Mouse (Mus musculus) forebrain, embryonic 14.5 days (tissue): Measurements from ENCODE around the gene Zfp143. TPM values are rescaled to one million over a fixed set of nuclear protein-coding genes. Genes with fewer than 3 reads are reported as not detected.

ENCODE experiments used
- ATAC-seq: fragments of 200-750 bp; cut with Nextera tagmentation; 2 replicates; pipeline ENCODE4 v1.8.0; 2017; ENCODE audit warnings: mild to moderate bottlenecking, moderate library complexity
- DNase-seq: peaks from one replicate; pipeline ENCODE4 v3.0.0-alpha.2; 2015; ENCODE audit warnings: low spot score
- H3K27ac ChIP-seq: fragments of 300-500 bp; sonication (generic); 2 replicates; pipeline ENCODE4 v1.5.1; 2014; ENCODE audit warnings: low read depth, mild to moderate bottlenecking, control low read depth, low read length, moderate library complexity
- H3K27me3 ChIP-seq: fragments of 300-500 bp; sonication (generic); replicated peaks from 2 replicates; pipeline ENCODE4 v1.6.1; 2014; ENCODE audit warnings: low read length, control low read depth, mixed read lengths; ENCODE audit not compliant: control insufficient read depth, insufficient read depth
- H3K36me3 ChIP-seq: fragments of 300-500 bp; sonication (generic); 2 replicates; pipeline ENCODE4 v1.6.1; 2014; ENCODE audit warnings: low read length, control low read depth; ENCODE audit not compliant: control insufficient read depth, insufficient read depth
- H3K4me1 ChIP-seq: fragments of 300-500 bp; sonication (generic); 2 replicates; pipeline ENCODE4 v1.6.1; 2014; ENCODE audit warnings: antibody characterized with exemption, low read length, control low read depth; ENCODE audit not compliant: control insufficient read depth, insufficient read depth
- H3K4me2 ChIP-seq: fragments of 300-500 bp; sonication (generic); 2 replicates; pipeline ENCODE4 v1.6.1; 2014; ENCODE audit warnings: mild to moderate bottlenecking, control low read depth, low read length
- H3K4me3 ChIP-seq: fragments of 300-500 bp; sonication (generic); 2 replicates; pipeline ENCODE4 v1.5.1; 2014; ENCODE audit warnings: low read depth, low read length, control low read depth
- H3K9ac ChIP-seq: fragments of 300-500 bp; sonication (generic); 2 replicates; pipeline ENCODE4 v1.6.1; 2014; ENCODE audit warnings: mild to moderate bottlenecking, low read length, control low read depth, moderate library complexity
- H3K9me3 ChIP-seq: fragments of 300-500 bp; sonication (generic); replicated peaks from 2 replicates; pipeline ENCODE4 v1.6.1; 2016; ENCODE audit warnings: low read length, control low read depth, mixed read lengths; ENCODE audit not compliant: control insufficient read depth
- WGBS: fragments of 180-500 bp; shearing (Covaris S2); extraction: QIAGEN DNeasy Blood & Tissue Kit; methylation state at CpG from one replicate; pipeline ENCODE4 v1.1.7; 2014; 5-methylcytosine and 5-hydroxymethylcytosine counted together
- polyA plus RNA-seq: library from polyadenylated mRNA; unstranded; fragments of >200 nt; fragmentation: Nextera tagmentation; extraction: Ambion mirVana; gene quantifications from 2 replicates; pipeline ENCODE4 v1.2.1, GENCODE M21; 2014

The Zfp143 gene
- polyA plus RNA-seq, 1 experiment from 2014 or later = 27.3 TPM

DNA sequence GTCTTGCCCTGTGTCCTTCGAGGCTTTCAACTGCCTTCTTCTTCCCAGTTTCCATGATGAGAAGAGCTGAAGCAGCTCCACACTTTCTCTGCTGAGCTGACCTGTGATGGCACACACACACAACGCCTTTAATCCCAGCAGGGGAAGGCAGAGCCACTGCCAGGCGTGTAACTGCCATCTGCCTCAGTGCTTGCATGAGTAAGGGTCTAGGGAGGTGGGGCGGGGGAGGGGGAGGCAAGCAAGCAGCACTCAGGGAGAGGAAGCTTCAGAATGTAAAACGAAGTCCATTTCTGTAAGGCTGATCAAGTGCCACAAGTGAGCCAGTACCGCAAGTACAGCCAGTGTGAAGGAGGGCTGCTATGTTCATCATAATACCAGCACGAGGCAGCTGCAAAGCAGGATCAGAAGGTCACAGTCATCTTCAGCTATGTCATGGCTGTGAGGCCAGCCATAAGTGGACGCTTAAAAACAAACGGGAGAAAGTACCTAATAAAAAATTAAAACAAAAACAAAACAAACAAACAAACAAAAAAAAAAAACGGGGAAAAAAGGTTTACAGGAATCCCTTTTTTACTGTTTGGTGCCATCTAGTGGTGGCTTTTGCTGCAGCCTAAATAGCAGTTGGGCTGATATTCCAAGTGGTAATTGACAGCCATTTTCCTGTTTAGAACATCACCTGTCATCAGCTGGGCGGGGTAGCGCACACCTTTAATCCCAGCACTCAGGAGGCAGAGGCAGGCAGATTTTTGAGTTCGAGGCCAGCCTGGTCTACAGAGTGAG, 22.6 kb downstream of the Zfp143 start:
- H3K9me3 ChIP-seq = no peaks in the 10 kb centered on the region
- H3K9ac ChIP-seq = no peak overlapping the region
- H3K4me2 ChIP-seq = no peak overlapping the region
- no peak overlapping the region for H3K4me3 ChIP-seq
- peaks cover 89% of the 10 kb centered on the region for H3K36me3 ChIP-seq
- H3K27ac ChIP-seq = peak overlapping the region; percentile 69
- WGBS = 71% methylated on average over 13 of the region's 13 CpGs
- peak; percentile 90 for DNase-seq
- peak; percentile 77 for ATAC-seq
- no peaks in the 10 kb centered on the region for H3K4me1 ChIP-seq
- H3K27me3 ChIP-seq = no peaks in the 10 kb centered on the region

DNA sequence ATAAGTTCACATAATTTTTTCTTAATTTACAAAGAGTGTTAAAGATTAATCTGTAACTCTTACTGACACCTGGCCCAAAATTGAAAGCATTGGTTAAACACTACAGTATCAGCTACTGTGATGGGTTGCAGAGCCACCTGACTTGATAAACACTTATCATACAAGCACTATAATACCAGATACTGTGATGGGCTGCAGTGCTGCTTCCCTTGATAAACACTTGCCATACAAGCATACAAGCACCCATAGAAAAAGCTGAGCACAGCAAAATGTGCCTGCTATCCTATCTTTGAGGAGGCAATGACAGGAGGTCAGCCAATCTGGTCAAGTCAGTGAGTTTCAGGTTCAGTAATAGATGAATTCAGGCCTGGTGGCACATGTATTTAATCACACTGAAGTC, 24.2 kb downstream of the Zfp143 start:
- no peak overlapping the region for H3K27ac ChIP-seq
- no peak overlapping the region for H3K4me3 ChIP-seq
- no peak overlapping the region for H3K4me2 ChIP-seq
- peaks cover 89% of the 10 kb centered on the region for H3K36me3 ChIP-seq
- no peaks in the 10 kb centered on the region for H3K27me3 ChIP-seq
- no peak overlapping the region for H3K9ac ChIP-seq
- ATAC-seq (no peak), DNase-seq (no peak)
- H3K4me1 ChIP-seq = no peaks in the 10 kb centered on the region
- no peaks in the 10 kb centered on the region for H3K9me3 ChIP-seq

DNA sequence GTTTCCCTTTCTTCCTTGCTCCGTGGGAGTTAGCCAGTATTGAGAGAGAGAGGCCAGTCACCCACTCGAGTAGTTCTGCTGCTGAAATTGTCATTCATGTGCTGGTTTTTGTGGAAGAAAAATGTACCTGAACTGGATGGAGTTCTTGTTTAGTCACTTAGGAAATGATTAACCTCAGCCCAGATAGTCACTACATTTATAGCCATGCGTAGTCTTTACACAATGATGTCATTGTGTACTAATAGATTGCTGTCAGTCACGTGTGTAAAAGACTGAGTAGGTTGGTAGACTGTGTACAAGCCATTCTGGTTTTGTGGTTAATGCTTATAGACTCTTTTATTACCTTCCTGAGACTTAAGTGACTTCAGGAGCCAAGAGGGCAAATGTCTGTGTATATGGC, 26.9 kb downstream of the Zfp143 start:
- no peak overlapping the region for H3K9ac ChIP-seq
- no peak overlapping the region for H3K4me2 ChIP-seq
- 75% methylated on average over 4 of the region's 4 CpGs for WGBS
- no peaks in the 10 kb centered on the region for H3K9me3 ChIP-seq
- peaks cover 89% of the 10 kb centered on the region for H3K36me3 ChIP-seq
- no peaks in the 10 kb centered on the region for H3K4me1 ChIP-seq
- H3K27me3 ChIP-seq = no peaks in the 10 kb centered on the region
- H3K27ac ChIP-seq = no peak overlapping the region
- DNase-seq = no peak
- ATAC-seq = no peak
- H3K4me3 ChIP-seq = no peak overlapping the region

DNA sequence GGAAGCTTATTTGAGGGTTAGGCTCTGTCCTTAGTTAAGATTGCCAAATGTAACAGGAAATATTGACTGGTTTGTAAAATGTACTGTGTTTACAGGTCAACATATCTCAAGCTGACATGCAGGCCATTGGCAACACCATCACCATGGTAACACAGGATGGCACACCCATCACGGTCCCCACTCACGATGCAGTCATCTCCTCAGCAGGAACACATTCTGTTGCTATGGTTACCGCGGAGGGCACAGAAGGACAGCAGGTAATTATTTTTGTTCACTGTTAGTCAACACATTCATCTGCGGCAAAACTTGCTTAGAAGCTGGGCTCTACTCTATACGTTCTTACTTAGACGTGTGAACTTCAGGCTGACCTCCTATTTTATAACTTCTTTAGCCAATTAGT, 30.7 kb downstream of the Zfp143 start:
- Histone ChIP-seq H3K4me2 (no peak overlapping the region), H3K4me1 (no peaks in the 10 kb centered on the region), H3K27me3 (no peaks in the 10 kb centered on the region), H3K27ac (no peak overlapping the region), H3K36me3 (peaks cover 92% of the 10 kb centered on the region), H3K9me3 (no peaks in the 10 kb centered on the region), H3K4me3 (no peak overlapping the region), H3K9ac (no peak overlapping the region)
- 40% methylated on average over 7 of the region's 7 CpGs for WGBS
- DNase-seq (peak; percentile 53), ATAC-seq (peak; percentile 46; the same call in 1 of the 2 replicates)

DNA sequence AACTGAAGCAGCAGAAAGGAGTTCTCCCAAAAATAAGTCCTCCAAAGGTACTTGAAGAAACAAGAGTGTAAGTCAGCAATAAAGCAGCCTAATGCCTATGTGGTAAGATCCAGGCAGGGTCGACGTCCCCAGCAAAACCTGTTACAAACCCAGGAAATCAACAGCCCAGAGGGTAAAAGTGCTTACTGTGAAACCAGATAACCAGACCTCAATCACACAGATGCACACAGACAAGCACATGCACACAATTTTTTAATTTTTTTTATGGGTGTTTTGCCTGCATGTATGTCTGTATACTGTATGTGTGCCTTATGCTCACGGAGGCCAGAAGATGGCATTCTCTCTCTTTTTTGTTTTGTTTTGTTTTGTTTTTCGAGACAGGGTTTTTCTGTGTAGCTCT, 35.3 kb downstream of the Zfp143 start:
- 91% methylated on average over 4 of the region's 4 CpGs for WGBS
- H3K36me3 ChIP-seq = peaks cover 54% of the 10 kb centered on the region
- H3K4me2 ChIP-seq = no peak overlapping the region
- H3K27me3 ChIP-seq = no peaks in the 10 kb centered on the region
- no peaks in the 10 kb centered on the region for H3K4me1 ChIP-seq
- no peak overlapping the region for H3K27ac ChIP-seq
- H3K9me3 ChIP-seq = no peaks in the 10 kb centered on the region
- ATAC-seq (no peak), DNase-seq (no peak)
- no peak overlapping the region for H3K4me3 ChIP-seq
- H3K9ac ChIP-seq = no peak overlapping the region

DNA sequence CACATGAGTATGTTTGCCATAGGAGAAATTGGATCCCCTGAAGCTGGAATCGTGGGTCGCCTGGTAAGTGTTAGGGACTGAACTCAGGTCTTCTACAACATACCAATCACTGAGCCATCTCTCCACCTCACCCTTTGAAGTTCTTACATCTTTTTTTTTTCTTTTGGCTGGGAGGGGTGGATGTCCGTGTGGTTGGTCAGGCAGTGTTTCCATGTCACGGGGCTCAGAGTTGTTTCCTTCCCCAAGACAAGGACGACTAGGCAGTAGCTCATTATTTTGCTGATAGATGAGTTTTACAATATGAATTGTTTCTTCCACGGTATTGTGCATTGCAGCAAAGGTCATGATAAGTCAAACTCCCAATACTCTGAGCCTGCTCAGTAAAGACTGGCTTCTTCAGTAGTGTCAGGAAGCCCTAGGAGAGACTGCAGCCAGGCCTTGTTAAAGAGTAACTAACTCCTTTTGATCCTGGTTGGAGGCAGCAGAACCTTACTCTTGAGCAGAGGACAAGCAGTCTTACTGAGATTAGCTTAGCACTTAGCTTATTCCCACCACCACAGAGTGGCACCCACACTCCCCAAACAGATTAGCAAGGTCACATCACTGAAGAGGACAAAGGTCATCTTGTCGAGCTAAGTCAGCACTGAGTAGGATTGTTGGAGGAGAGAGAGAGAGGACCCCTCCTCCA, 36.2 kb downstream of the Zfp143 start:
- Histone ChIP-seq H3K9me3 (no peaks in the 10 kb centered on the region), H3K9ac (no peak overlapping the region), H3K4me1 (no peaks in the 10 kb centered on the region), H3K36me3 (peaks cover 45% of the 10 kb centered on the region), H3K27ac (no peak overlapping the region), H3K4me3 (no peak overlapping the region), H3K4me2 (no peak overlapping the region), H3K27me3 (no peaks in the 10 kb centered on the region)
- 76% methylated on average over 7 of the region's 7 CpGs for WGBS
- ATAC-seq (no peak), DNase-seq (no peak)

DNA sequence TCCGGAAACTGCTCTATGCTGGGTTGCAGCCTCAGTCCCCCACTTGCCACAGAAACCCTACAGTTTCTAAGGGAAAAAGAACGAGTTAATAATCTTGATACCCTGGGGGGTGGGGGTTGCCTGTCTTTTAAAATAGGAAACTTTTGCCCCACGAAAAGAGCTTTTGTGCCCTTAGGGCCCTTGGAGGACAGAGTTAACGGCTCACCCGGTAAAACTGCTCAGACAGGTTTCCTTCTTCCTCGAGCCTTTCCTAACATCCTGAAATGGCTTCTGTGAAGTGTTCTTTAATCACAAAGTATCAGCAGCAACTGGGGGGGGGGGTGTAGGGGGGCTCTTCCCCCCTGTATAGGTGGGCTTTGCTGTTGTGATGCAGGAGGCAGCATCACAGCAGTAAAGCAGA, 39.8 kb downstream of the Zfp143 start:
- H3K27ac ChIP-seq = no peak overlapping the region
- H3K9ac ChIP-seq = no peak overlapping the region
- H3K36me3 ChIP-seq = peaks cover 9% of the 10 kb centered on the region
- DNase-seq (no peak), ATAC-seq (no peak)
- no peaks in the 10 kb centered on the region for H3K27me3 ChIP-seq
- no peak overlapping the region for H3K4me3 ChIP-seq
- H3K9me3 ChIP-seq = no peaks in the 10 kb centered on the region
- H3K4me1 ChIP-seq = no peaks in the 10 kb centered on the region
- 48% methylated on average over 6 of the region's 6 CpGs for WGBS
- no peak overlapping the region for H3K4me2 ChIP-seq

DNA sequence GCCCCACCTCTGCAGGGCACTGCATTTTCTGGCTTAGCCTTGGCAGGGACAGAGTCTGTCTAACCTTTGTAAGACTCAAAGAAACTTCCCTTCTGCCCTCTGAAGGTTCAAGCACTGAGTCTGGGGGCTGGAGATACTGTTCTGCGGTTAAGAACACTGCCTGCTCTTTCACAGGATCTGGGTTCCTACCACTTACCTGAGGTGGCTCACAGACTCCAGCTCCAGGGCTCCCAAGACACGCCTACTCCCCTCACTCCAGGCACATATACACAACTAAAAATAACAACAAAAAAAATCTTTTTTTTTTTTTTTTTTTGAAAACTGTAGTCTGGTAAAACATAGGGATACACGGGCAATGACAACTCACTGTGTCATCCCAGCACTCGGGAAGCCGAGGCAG, 40.2 kb downstream of the Zfp143 start:
- Histone ChIP-seq H3K4me3 (no peak overlapping the region), H3K9ac (no peak overlapping the region), H3K27me3 (no peaks in the 10 kb centered on the region), H3K4me2 (no peak overlapping the region), H3K9me3 (no peaks in the 10 kb centered on the region), H3K27ac (no peak overlapping the region), H3K4me1 (no peaks in the 10 kb centered on the region), H3K36me3 (peaks cover 5% of the 10 kb centered on the region)
- ATAC-seq (no peak), DNase-seq (no peak)
- 82% methylated on average over 5 of the region's 5 CpGs for WGBS

- ATAC-seq (no peak), DNase-seq (no peak)
- no peaks in the 10 kb centered on the region for H3K36me3 ChIP-seq
- no peaks in the 10 kb centered on the region for H3K27me3 ChIP-seq
- WGBS = 88% methylated on average over 5 of the region's 5 CpGs
- H3K4me1 ChIP-seq = 0 out of 2 replicates have a peak, but pooled peaks cover 2% of the 10 kb centered on the region
- H3K9ac ChIP-seq = no peak overlapping the region
- no peak overlapping the region for H3K4me3 ChIP-seq
- no peak overlapping the region for H3K27ac ChIP-seq
- H3K9me3 ChIP-seq = no peaks in the 10 kb centered on the region
- H3K4me2 ChIP-seq = no peak overlapping the region
These were observed 44.0 kb downstream of the Zfp143 start for GRCm38 (mm10) chr7:110105041-110105440.
